Mouse (Mus musculus) cortical plate, adult 2 months (tissue): Measurements from ENCODE around the gene Mboat1. TPM values are rescaled to one million over a fixed set of nuclear protein-coding genes. Genes with fewer than 3 reads are reported as not detected.

ENCODE experiments used
- H3K27ac ChIP-seq: fragments of 200-500 bp; 2 replicates; pipeline ENCODE4 v1.5.1; 2012; ENCODE audit warnings: low read length, control low read depth, inconsistent platforms; ENCODE audit not compliant: insufficient read depth
- H3K4me1 ChIP-seq: fragments of 200-500 bp; 2 replicates; pipeline ENCODE4 v1.6.1; 2011; ENCODE audit warnings: low read length; ENCODE audit not compliant: control insufficient read depth, insufficient read depth
- H3K4me3 ChIP-seq: fragments of 200-500 bp; 2 replicates; pipeline ENCODE4 v1.5.1; 2011; ENCODE audit warnings: mild to moderate bottlenecking, low read length, control low read depth; ENCODE audit not compliant: insufficient read depth
- CTCF ChIP-seq: fragments of 200-500 bp; IDR thresholded peaks from 2 replicates; pipeline ENCODE4 v1.5.1; 2011; ENCODE audit warnings: mild to moderate bottlenecking, control low read depth, low read length; ENCODE audit not compliant: insufficient read depth; ENCODE audit errors: extremely low read depth
- POLR2A ChIP-seq: fragments of 200-500 bp; IDR thresholded peaks from 2 replicates; pipeline ENCODE4 v1.6.1; 2011; ENCODE audit warnings: mild to moderate bottlenecking, low read length, control low read depth; ENCODE audit not compliant: insufficient read depth; ENCODE audit errors: extremely low read depth
- polyA plus RNA-seq: library from polyadenylated mRNA; depleted of rRNA; stranded (reverse); fragments of >200 nt; gene quantifications from 2 replicates; pipeline ENCODE4 v1.2.3, GENCODE M21; 2012; rRNA removed

Mboat1 gene
- 2.8 and 3.2 TPM in 2 replicates for polyA plus RNA-seq

DNA sequence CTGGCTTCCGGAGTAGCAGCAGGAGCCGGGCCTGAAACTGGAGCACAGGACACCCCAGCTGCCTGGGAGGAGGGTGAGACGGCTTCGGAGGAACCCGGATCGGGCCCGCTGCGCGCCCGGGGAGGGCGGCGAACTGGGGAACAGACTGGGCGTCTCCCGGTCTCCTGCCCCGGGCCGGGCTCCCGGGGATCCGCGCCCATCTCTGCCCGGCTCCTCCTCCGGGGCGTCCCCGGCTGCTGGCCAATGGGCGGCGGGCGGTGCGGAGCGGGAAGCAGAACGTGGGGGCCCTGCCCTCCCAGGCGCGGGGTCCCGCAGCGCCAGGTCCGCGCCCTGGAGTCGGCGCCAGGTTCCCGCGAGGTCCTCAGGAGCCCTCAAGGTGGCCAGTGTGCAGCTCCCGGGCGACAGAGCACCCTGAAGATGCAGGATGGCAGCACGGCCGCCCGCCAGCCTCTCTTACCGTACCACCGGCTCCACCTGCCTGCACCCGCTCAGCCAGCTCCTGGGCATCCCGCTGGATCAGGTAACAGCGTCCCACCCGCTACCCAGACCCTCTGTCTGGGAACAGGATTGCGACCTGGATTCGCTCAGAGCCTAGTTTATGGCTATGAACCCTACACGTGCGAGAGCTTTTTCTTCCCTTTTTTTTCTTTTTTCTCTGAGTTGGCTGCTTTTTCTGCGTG is at the start of gene Mboat1:
Mboat1 (plus strand) TSS at position 247 of the 680 bp plus-strand sequence.
- H3K4me1 ChIP-seq, result no peaks in the 10 kb centered on the region
- no peak within 1 kb of the TSS for H3K27ac ChIP-seq
- peak within 1 kb of the TSS; percentile 46 for H3K4me3 ChIP-seq
- TF ChIP-seq POLR2A (no peak), CTCF (no peak)

DNA sequence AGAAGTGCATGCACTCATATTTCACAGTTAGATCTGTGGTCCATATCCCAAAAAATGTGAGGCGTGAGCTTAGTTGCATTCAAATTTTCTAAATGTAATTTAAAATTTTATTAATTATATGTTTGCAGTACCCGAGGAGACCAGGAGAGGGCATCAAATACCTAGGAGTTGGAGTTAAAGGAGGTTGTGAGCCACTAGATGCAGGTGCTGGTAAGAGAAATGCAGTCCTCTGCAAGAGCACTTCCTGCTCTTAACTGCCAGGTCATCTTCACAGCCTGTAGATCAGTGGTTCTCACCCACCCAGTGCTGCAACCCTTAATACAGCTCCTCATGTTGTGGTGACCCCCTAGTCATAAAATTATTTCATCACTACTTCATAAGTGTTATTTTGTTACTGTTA is 43.2 kb upstream of the Mboat1 start:
- no peak overlapping the region for H3K27ac ChIP-seq
- TF ChIP-seq CTCF (peak; percentile 40; the same call in 1 of the 2 replicates), POLR2A (no peak)
- no peak overlapping the region for H3K4me3 ChIP-seq
- H3K4me1 ChIP-seq, result no peaks in the 10 kb centered on the region

DNA sequence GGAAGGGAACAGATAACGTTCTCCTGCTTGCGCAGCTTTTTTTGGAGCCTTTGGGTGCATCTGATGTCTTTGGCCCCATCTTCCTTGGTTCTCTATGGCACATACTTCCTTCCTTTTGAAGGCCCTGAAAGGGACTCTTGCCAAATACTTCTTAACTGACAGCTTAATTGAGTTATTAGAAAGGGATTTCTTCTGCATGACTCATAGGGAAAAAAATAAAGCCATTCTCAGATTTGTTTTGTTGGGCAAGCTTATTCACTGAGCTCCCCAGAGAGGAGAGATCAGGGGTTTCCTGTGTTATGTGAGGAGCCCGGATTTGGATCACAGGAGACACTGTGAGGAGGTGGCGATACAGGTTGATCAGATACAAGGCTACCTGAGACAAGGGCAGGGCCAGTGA is 40.4 kb upstream of the Mboat1 start:
- no peaks in the 10 kb centered on the region for H3K4me1 ChIP-seq
- TF ChIP-seq CTCF, result no peak
- TF ChIP-seq POLR2A, result no peak
- no peak overlapping the region for H3K27ac ChIP-seq
- H3K4me3 ChIP-seq, result no peak overlapping the region

DNA sequence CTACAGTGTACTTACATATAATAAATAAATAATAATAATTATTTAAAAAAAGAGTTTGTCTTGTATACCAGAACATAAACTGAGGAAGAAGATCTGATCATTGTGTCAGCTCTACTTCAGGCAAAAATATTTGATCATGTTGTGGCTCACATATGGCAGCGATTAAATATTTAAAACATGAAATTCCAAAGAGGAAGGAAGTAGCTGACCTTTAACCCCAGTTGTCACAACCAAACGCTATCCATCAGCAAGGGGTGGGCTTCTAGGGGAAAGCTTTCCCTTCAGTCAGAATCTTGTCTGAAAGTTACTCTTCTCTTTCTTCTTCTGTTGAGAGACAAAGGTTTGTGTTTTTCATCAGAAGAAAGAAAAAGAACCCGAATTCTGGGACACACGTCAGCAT is 39.8 kb upstream of the Mboat1 start:
- Histone ChIP-seq H3K27ac (no peak overlapping the region), H3K4me3 (no peak overlapping the region), H3K4me1 (no peaks in the 10 kb centered on the region)
- no peak for TF ChIP-seq CTCF
- no peak for TF ChIP-seq POLR2A

DNA sequence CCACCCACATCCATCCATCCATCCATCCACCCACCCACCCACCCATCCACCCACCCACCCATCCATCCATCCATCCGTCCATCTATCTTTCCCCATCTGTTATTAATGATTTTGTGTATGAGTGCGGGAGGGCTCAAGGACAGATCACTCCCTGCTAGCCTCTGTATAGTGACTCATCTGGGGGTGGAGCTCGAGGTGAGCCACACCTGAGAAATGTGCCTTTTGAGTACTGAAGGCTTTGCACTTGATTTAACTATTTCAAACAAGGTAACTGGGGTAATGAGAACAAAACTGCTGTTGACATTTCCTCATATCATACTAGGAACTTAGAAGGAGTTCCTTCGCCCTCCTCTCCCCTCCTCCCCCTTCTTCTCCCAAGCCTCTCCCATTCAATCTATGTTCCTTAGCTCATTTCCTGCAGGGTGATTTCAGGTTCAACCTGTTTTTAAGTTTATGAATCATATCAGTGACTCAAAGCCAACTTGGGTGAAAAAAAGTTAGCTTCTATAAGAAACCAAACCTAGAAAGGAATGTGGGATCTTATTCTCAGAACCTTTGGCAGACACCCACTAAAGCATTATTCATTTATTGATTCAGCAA is 27.2 kb upstream of the Mboat1 start:
- H3K27ac ChIP-seq, result no peak overlapping the region
- H3K4me3 ChIP-seq, result no peak overlapping the region
- no peak for TF ChIP-seq CTCF
- TF ChIP-seq POLR2A, result no peak
- H3K4me1 ChIP-seq, result no peaks in the 10 kb centered on the region

DNA sequence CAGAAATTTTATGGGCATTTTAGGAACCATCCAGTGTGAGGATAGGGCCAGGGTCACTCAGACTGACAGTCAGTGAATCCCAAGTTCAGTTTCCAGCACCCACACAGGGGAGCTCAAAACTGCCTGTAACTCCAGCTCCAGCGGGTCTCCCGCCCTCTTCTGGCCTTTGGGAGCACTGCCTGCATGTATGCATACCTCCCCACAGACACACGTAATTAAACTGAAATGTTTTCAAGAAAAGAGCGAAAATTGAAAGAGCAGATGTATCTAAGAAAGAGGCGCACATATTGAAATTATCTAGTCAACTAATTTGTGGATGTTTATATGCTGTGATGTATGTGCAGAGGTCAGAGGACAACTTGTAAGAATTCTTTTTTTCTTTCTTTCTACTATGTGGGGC is 20.5 kb upstream of the Mboat1 start:
- TF ChIP-seq POLR2A (no peak), CTCF (no peak)

DNA sequence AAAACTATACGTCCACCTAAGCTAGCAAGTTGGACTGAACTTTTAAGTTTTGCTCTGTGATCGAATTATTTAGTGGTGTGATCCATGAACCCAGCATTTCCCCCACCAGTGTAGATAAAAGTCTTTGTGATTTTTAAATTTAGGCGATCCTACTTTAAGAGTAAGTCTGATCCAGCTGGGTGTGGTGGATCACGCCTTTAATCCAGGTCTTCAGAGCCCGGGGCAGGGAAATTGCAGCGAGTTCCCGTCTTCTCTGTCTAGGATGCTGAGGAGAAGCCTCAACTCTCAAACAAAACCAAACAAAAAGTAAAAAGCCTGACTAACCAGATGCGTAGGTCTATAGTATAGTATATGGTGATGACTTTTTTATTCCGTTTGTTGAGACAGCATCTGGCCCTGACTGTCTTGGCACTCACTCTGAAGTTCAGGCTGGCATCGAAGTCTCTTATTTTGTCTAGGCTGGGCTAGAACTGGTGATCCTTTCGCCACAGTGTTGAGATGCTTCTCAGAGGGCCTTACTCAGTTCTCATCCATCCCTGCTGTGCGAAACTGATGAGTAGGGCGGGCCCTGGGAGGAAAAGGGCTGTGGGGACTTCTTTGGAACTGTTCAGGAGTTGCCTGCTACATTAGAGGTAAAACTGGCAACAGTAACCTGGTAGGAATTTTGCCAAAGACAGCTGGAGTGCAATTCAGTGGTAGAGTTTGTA is 787 bp downstream of the Mboat1 start:
- H3K4me1 ChIP-seq, result no peaks in the 10 kb centered on the region
- TF ChIP-seq POLR2A (no peak), CTCF (no peak)
- H3K4me3 ChIP-seq, result peak overlapping the region; percentile 46; the same call in 1 of the 2 replicates
- no peak overlapping the region for H3K27ac ChIP-seq

More for the DNA sequence above, 20.5 kb upstream of the Mboat1 start:
- no peaks in the 10 kb centered on the region for H3K4me1 ChIP-seq
- no peak overlapping the region for H3K27ac ChIP-seq
- H3K4me3 ChIP-seq, result no peak overlapping the region

DNA sequence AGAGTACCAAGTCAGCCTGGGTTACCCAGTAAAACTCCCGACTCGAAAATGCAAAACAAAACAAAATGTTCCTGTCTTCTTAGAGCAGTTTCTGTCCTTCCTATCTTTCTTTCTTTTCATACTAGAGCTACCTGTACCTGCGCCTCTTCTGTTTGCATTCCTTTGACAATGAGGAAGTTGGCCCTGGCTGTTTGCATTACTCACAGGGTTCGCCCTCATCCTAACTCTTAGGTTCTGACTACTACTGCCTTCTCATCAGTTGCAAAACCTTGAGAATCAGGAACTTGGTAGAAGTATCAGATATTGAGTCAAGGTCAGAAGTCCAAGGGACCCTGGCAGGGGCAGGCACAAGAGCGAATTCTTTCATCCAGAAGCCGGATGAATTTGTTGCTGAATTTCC is 1.7 kb downstream of the Mboat1 start:
- TF ChIP-seq POLR2A (no peak), CTCF (no peak)
- H3K4me1 ChIP-seq, result no peaks in the 10 kb centered on the region
- H3K4me3 ChIP-seq, result no peak overlapping the region
- H3K27ac ChIP-seq, result no peak overlapping the region

DNA sequence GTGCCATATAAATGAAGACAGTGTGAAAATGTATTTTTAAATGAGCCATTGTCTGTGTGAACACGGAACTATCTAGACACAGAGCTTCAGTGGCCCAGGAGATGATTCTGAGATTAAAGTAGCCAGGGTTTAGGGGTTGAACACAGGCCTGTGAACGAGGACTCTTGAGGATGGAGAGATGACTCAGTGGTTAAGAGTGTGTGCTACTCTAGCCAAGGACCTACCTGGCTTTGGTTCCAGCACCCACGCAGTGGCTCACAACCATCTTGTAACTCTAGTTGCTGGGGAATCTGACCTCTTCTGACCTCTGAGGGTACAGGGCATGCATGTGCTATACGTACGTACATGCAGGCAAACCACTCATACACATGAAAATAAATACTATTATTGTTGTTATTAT is 3.9 kb downstream of the Mboat1 start:
- Histone ChIP-seq H3K4me1 (no peaks in the 10 kb centered on the region), H3K27ac (no peak overlapping the region), H3K4me3 (no peak overlapping the region)
- TF ChIP-seq POLR2A, result no peak
- no peak for TF ChIP-seq CTCF
